ENCODE assay signal across 9 mouse cellular contexts in the genomic region with DNA sequence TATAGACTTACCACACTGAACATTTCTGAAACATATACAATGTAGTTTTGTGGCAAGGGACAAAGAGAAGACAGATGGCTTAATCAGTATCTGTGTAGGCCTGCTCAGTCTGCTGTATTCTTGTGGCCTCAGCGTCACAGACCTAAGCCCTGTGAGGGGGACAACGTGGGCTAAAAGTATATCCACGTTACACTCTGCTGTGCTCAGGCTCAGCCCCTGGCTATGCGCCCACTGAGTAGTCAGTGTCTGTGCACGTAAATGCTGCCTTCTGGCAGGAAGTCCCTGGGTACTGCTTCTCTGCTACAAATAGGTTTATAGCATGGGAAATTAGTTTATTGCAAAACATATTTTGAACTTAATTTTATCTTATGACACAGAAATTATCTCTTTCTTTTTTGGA.
DNase-seq lines count a peak whose midpoint lies in the region; ATAC-seq and TF ChIP-seq lines count a peak whose summit lies in the region.
"Had no signal": no experiment of that assay in that cellular context is flagged by ENCODE, and none has a peak within 500 bp of the region (broad histone marks: within the 10 kb centered on the region; RNA-seq: fewer than 3 reads in every experiment).

No protein-coding gene starts in this region.

- no peak overlapping the region for H3K4me2 ChIP-seq in forebrain, embryonic 15.5 days (replicated peaks)

- 0 out of 2 replicates have a peak, but pooled peaks have one; percentile 7 for TF ChIP-seq CTCF in layer of hippocampus, adult 2 months (conservative IDR thresholded peaks at IDR 0.05)

- H3K4me3 ChIP-seq in layer of hippocampus, adult 2 months, result no peak overlapping the region
- H3K4me3 ChIP-seq in forebrain, embryonic 15.5 days, result no peak overlapping the region

- peak; percentile 54 to 56 for DNase-seq in cerebellum, adult 18-20 months
- DNase-seq in layer of hippocampus, adult 2 months (ENCODE audit: low spot score in 2 of 2), result peak; percentile 20 to 34
- no peak for DNase-seq in layer of hippocampus, postnatal 10 days (ENCODE audit: low spot score in 2 of 2)
- peak; percentile 53 for DNase-seq in NIH3T3 (ENCODE audit: low read depth)
- DNase-seq in urinary bladder, postnatal 10 days (ENCODE audit: low spot score), result no peak

- no peak for ATAC-seq in cerebellum, adult (ENCODE audit: insufficient number of reproducible peaks, low FRiP score, low TSS enrichment)
- ATAC-seq in forebrain, embryonic 15.5 days (replicated peaks), result 0 out of 2 replicates have a peak, but pooled peaks have one; percentile 41
- ATAC-seq in megakaryocyte, adult 5-6 weeks (ENCODE audit: poor library complexity, severe bottlenecking), result no peak
- ATAC-seq: intestine, embryonic 16.5 days had no signal

- peak overlapping the region; percentile 21; the same call in 1 of the 2 replicates for H3K27ac ChIP-seq in layer of hippocampus, adult 2 months
- H3K27ac ChIP-seq in forebrain, embryonic 15.5 days (replicated peaks), result no peak overlapping the region; the same call in 1 of the 2 replicates

- H3K9me3 ChIP-seq in forebrain, embryonic 15.5 days, result no peaks in the 10 kb centered on the region

- WGBS in forebrain, embryonic 15.5 days, result 48% methylated on average over 5 of the region's 5 CpGs

- no peak overlapping the region for H3K9ac ChIP-seq in forebrain, embryonic 15.5 days (replicated peaks)

- H3K27me3 ChIP-seq in forebrain, embryonic 15.5 days, result no peaks in the 10 kb centered on the region

- H3K4me1 ChIP-seq in forebrain, embryonic 15.5 days, result peaks cover 29% of the 10 kb centered on the region

- no peaks in the 10 kb centered on the region for H3K36me3 ChIP-seq in forebrain, embryonic 15.5 days

Comparison
In these comparisons a context has a peak if more than half of its experiments do, and no peak if none do; other contexts are left out.
1. DNase-seq: peak in cerebellum, adult 18-20 months (2 of 2), layer of hippocampus, adult 2 months (2 of 2) and NIH3T3 (single experiment); none in layer of hippocampus, postnatal 10 days (0 of 2) and urinary bladder, postnatal 10 days (single experiment).